Mouse (Mus musculus): Measurements from ENCODE around the gene Dnah5. TPM values are rescaled to one million over a fixed set of nuclear protein-coding genes. Genes with fewer than 3 reads are reported as not detected.
A peak's percentile ranks its signal among the peaks of the same experiment; 100 is the strongest.

Gene Dnah5
- polyA plus RNA-seq, 1 experiment: 0.25 TPM

- Histone ChIP-seq H3K27me3 (ENCODE audit: control insufficient read depth, insufficient read depth, low read length) (no peaks in the 10 kb centered on the region), H3K4me1 (ENCODE audit: control insufficient read depth, insufficient read depth, low read length) (no peaks in the 10 kb centered on the region), H3K4me3 (replicated peaks; ENCODE audit: insufficient read depth, low read depth, low read length) (no peak overlapping the region), H3K27ac (ENCODE audit: insufficient read depth, low read length) (no peak overlapping the region)
- no peak for DNase-seq
- 89% methylated on average over 6 of the region's 6 CpGs for WGBS
- TF ChIP-seq CTCF (IDR thresholded peaks at IDR 0.05; ENCODE audit: borderline replicate concordance, insufficient read depth, low read depth, low read length) (no peak), POLR2A (IDR thresholded peaks at IDR 0.05; ENCODE audit: borderline replicate concordance, insufficient read depth, low read length) (no peak)
Measured at GRCm38 (mm10) chr15:28179556-28179955, 24.0 kb upstream of the Dnah5 start.

GRCm38 (mm10) chr15:28181862-28182261, 21.7 kb upstream of the Dnah5 start:
- Histone ChIP-seq H3K4me3 (replicated peaks; ENCODE audit: insufficient read depth, low read depth, low read length) (peak overlapping the region; percentile 69), H3K27ac (ENCODE audit: insufficient read depth, low read length) (no peak overlapping the region), H3K4me1 (ENCODE audit: control insufficient read depth, insufficient read depth, low read length) (no peaks in the 10 kb centered on the region), H3K27me3 (ENCODE audit: control insufficient read depth, insufficient read depth, low read length) (no peaks in the 10 kb centered on the region)
- no peak for TF ChIP-seq POLR2A (IDR thresholded peaks at IDR 0.05; ENCODE audit: borderline replicate concordance, insufficient read depth, low read length)
- peak; percentile 85 for TF ChIP-seq CTCF (IDR thresholded peaks at IDR 0.05; ENCODE audit: borderline replicate concordance, insufficient read depth, low read depth, low read length)
- WGBS: 12% methylated on average over 10 of the region's 10 CpGs
- DNase-seq: peak; percentile 73 to 79

- H3K4me3 ChIP-seq (replicated peaks; ENCODE audit: insufficient read depth, low read depth, low read length): no peak overlapping the region
- no peak for DNase-seq
- 55% methylated on average over 3 of the region's 3 CpGs for WGBS
- H3K27ac ChIP-seq (ENCODE audit: insufficient read depth, low read length): no peak overlapping the region
- no peaks in the 10 kb centered on the region for H3K27me3 ChIP-seq (ENCODE audit: control insufficient read depth, insufficient read depth, low read length)
- no peaks in the 10 kb centered on the region for H3K4me1 ChIP-seq (ENCODE audit: control insufficient read depth, insufficient read depth, low read length)
- TF ChIP-seq POLR2A (IDR thresholded peaks at IDR 0.05; ENCODE audit: borderline replicate concordance, insufficient read depth, low read length): no peak
- no peak for TF ChIP-seq CTCF (IDR thresholded peaks at IDR 0.05; ENCODE audit: borderline replicate concordance, insufficient read depth, low read depth, low read length)
Measured at GRCm38 (mm10) chr15:28182567-28182966, 21.0 kb upstream of the Dnah5 start.

GRCm38 (mm10) chr15:28187472-28188360, 15.8 kb upstream of the Dnah5 start:
- TF ChIP-seq POLR2A (IDR thresholded peaks at IDR 0.05; ENCODE audit: borderline replicate concordance, insufficient read depth, low read length) (no peak), CTCF (IDR thresholded peaks at IDR 0.05; ENCODE audit: borderline replicate concordance, insufficient read depth, low read depth, low read length) (peak; percentile 91)
- H3K4me3 ChIP-seq (replicated peaks; ENCODE audit: insufficient read depth, low read depth, low read length): no peak overlapping the region
- H3K27me3 ChIP-seq (ENCODE audit: control insufficient read depth, insufficient read depth, low read length): no peaks in the 10 kb centered on the region
- H3K4me1 ChIP-seq (ENCODE audit: control insufficient read depth, insufficient read depth, low read length): no peaks in the 10 kb centered on the region
- 29% methylated on average over 22 of the region's 22 CpGs for WGBS
- DNase-seq: peak; percentile 61 to 74
- H3K27ac ChIP-seq (ENCODE audit: insufficient read depth, low read length): no peak overlapping the region

- Histone ChIP-seq H3K27me3 (ENCODE audit: control insufficient read depth, insufficient read depth, low read length) (no peaks in the 10 kb centered on the region), H3K4me1 (ENCODE audit: control insufficient read depth, insufficient read depth, low read length) (no peaks in the 10 kb centered on the region), H3K4me3 (replicated peaks; ENCODE audit: insufficient read depth, low read depth, low read length) (no peak overlapping the region), H3K27ac (ENCODE audit: insufficient read depth, low read length) (no peak overlapping the region)
- TF ChIP-seq CTCF (IDR thresholded peaks at IDR 0.05; ENCODE audit: borderline replicate concordance, insufficient read depth, low read depth, low read length) (no peak), POLR2A (IDR thresholded peaks at IDR 0.05; ENCODE audit: borderline replicate concordance, insufficient read depth, low read length) (no peak)
- WGBS: 80% methylated on average over 11 of the region's 11 CpGs
- DNase-seq: no peak
Measured at GRCm38 (mm10) chr15:28188361-28189011, 15.1 kb upstream of the Dnah5 start.

GRCm38 (mm10) chr15:28189668-28190067, 13.9 kb upstream of the Dnah5 start:
- Histone ChIP-seq H3K4me1 (ENCODE audit: control insufficient read depth, insufficient read depth, low read length) (no peaks in the 10 kb centered on the region), H3K27ac (ENCODE audit: insufficient read depth, low read length) (no peak overlapping the region), H3K27me3 (ENCODE audit: control insufficient read depth, insufficient read depth, low read length) (no peaks in the 10 kb centered on the region), H3K4me3 (replicated peaks; ENCODE audit: insufficient read depth, low read depth, low read length) (no peak overlapping the region)
- TF ChIP-seq CTCF (IDR thresholded peaks at IDR 0.05; ENCODE audit: borderline replicate concordance, insufficient read depth, low read depth, low read length): no peak
- no peak for TF ChIP-seq POLR2A (IDR thresholded peaks at IDR 0.05; ENCODE audit: borderline replicate concordance, insufficient read depth, low read length)
- 58% methylated on average over 12 of the region's 12 CpGs for WGBS
- DNase-seq: no peak

- Histone ChIP-seq H3K4me3 (replicated peaks; ENCODE audit: insufficient read depth, low read depth, low read length) (no peak overlapping the region), H3K27me3 (ENCODE audit: control insufficient read depth, insufficient read depth, low read length) (no peaks in the 10 kb centered on the region), H3K27ac (ENCODE audit: insufficient read depth, low read length) (no peak overlapping the region), H3K4me1 (ENCODE audit: control insufficient read depth, insufficient read depth, low read length) (no peaks in the 10 kb centered on the region)
- TF ChIP-seq CTCF (IDR thresholded peaks at IDR 0.05; ENCODE audit: borderline replicate concordance, insufficient read depth, low read depth, low read length) (no peak), POLR2A (IDR thresholded peaks at IDR 0.05; ENCODE audit: borderline replicate concordance, insufficient read depth, low read length) (no peak)
- DNase-seq: no peak
- 73% methylated on average over 4 of the region's 4 CpGs for WGBS
Measured at GRCm38 (mm10) chr15:28198609-28199008, 4.9 kb upstream of the Dnah5 start.

Data from cerebellum, adult 2 months (tissue).